Mouse (Mus musculus) gonadal fat pad, adult 2 months (tissue): ENCODE data around the gene Cbln4. TPM values are rescaled to one million over a fixed set of nuclear protein-coding genes. Genes with fewer than 3 reads are reported as not detected.

ENCODE experiments used
- DNase-seq: peaks from one replicate; pipeline ENCODE4 v3.0.0-alpha.2; 2012; ENCODE audit warnings: low read depth
- polyA plus RNA-seq: library from polyadenylated mRNA; depleted of rRNA; stranded (reverse); fragments of >200 nt; gene quantifications from 2 replicates; pipeline ENCODE4 v1.2.3, GENCODE M21; 2012; rRNA removed

Gene Cbln4
- polyA plus RNA-seq = not detected in 2 replicates

GRCm38 (mm10) chr2:172043235-172043610 lies at the start of gene Cbln4:
Gene Cbln4, minus strand, starts transcription at chr2:172043466.
- DNase-seq = no peak

- no peak for DNase-seq
These were observed 35.3 kb upstream of the Cbln4 start for GRCm38 (mm10) chr2:172078596-172078995.

DNA sequence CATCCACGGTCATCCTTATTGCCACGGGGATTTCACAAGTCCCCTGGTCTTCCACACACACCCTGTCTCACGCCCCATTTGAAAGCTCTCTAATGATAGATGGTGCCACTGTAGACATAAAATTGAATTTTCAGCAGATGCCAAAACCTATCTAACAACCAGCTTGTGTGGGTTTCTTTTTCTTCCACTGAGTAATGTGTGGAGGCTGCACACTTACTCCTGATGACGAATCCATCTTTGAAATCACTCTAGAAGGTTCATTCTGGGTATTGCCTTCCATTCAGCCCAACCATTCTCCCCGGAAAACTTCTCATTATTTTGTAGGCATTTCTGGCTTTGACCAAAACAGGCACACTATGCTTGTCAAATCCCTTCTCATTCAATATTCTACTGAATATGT lies 33.0 kb upstream of the Cbln4 start:
- DNase-seq = no peak

DNA sequence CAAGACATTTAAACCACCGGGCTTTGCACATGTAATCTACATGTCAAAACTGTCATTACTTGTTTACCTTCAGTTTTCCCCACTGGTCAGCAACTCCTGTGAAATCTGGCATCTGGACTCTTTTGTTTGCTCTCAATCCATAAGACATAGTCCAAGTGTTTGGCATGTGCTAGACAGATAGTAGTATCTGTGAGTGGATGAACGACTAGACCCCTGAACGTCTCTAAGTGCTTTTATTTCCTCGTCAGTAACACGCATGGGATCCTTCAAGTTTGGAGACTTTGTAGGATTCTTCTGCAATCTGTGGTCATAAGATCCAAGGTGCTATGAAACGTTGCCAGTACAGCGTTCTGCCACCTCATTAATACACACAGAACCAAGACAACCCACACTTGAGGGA lies 19.6 kb upstream of the Cbln4 start:
- DNase-seq = no peak

DNA sequence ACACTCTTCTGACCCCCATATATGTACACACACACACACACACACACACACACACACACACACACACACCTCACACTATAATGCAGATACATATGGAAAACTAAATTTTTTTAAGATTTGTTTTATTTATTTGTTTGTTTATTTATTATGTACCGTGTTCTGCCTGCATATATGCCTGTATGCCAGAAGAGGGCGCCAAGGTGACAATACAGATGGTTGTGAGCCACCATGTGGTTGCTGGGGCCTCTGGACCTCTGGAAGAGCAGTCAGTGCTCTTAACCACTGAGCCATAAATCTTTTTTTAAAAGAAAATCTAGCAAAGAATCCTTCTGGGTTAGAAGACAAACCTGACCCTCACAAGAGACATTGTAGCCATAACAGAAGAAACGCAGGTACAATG lies 16.5 kb upstream of the Cbln4 start:
- no peak for DNase-seq

GRCm38 (mm10) chr2:172058936-172059665 lies 15.8 kb upstream of the Cbln4 start:
- no peak for DNase-seq

DNA sequence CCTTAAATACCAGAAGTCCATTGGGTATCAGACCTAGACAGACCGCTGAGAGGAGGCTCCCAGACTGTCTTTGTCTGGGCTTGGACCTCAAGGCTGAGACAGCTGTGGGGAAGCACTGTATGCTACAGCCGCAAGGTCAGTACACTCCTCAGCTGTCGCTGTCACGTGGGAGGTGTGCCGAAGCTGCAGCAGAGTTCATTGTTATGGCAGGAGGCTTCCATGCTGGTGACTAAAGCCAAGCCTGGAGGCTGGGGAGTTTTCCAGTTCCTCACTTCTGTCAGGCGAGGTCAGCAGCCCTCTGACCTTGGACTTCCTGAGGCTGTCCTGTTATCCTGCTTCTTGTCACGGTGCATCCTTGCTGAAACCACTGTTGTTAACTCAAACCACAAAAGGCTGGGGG lies 2.7 kb upstream of the Cbln4 start:
- DNase-seq = no peak

DNA sequence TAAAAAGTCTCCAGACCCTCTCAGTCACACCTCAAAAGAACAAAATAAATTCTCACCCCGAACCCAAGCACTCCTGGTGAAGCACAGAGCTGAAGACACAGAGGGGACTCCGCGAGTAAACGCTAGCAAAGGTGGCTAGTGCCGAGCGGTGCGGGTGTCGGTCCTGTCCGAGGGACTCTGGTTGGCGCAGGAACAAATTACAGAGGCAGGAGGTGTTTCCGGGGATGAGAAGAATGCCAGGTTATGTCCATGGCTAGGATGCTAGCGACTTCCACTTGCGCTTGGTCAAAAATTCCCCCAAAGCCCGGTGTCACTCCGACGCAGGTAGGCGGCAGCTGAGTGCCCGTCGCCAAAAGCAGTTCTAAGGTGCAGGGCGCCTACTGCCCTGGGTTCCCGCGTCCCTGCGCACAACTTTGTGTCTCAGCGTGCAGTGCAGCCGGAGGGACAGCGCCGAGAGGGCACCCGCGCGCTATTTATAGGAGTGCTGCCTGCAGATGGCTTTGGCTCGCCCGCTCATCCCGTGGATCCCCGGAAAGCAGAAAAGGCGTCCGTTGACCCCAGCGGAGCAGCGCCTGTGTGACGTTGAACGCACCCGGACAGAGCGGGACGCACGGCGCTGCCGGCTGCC lies 545 bp downstream of the Cbln4 start:
- no peak for DNase-seq

DNA sequence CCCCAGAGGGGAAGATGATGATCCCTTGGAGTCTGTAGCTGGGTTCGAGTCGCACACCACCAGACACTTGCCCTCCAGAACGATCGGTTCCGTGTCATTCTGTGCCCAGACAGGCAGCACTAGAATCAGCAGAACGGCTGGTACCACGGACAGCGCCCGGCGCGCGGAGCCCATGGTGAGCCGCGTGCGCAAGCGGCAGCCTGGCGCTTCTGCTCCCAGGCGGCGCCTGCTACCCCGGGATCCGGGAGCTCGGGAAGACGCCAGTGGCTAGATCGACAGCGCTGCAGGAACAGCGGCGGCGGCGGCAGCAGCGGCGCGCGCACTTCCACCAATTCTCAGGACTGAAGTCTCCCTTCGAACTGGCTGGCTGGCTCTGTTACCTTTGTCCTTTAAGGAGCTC lies 1.1 kb downstream of the Cbln4 start:
- no peak for DNase-seq

- DNase-seq = no peak
These were observed 2.4 kb downstream of the Cbln4 start for GRCm38 (mm10) chr2:172040859-172041258.

- DNase-seq = no peak
These were observed 3.7 kb downstream of the Cbln4 start for GRCm38 (mm10) chr2:172039601-172040000.

DNA sequence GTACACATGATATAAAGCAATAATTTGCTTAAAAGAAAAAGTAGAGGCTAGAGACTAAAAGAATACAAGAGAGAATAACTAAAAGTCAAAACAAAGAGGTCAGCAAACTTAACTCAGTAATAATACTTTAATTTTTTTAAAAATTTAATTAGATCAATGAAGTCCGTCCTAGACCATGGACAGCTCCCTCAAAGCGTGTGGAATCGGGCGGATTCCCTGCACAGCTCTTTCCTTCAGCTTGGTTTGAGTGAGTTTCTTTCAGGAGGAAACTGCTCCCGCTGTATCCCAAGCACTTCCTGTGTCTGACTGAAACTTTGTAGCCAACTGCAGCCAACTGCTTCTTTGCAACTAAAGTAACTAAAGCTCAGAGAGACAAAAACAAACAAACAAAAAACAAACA lies 9.0 kb downstream of the Cbln4 start:
- DNase-seq = no peak

DNA sequence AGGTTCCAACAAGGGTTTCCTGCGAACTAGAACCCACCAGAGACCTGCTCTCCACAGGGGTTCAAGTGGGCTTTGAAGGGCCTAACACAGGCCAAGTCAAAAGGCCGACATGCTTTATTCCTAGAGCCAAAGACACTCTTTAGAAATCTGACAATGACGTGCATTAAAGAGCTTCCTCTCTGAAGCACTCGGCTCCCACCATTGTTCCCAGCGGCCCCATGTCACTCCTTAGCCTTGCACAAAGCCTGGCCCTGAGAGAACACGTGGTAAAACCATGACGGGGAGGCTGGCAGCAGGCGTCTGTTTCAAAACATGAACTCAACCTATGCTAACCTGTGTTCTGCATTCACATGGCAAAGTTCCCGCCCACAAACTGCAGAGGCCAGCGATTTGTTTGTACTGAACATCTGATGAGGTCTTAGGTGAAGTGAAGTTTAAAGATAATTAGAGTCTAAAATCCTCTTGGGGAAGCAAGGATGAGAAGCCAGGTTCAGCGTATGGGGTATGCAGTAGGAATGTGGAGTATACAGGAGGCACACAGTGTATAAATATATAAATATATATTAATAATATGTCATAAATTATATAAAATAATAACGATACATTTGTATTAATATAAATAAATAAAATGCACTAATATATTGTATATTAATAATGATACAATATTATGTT lies 17.7 kb downstream of the Cbln4 start:
- no peak for DNase-seq

GRCm38 (mm10) chr2:172006726-172007125 lies 36.5 kb downstream of the Cbln4 start:
- no peak for DNase-seq

DNA sequence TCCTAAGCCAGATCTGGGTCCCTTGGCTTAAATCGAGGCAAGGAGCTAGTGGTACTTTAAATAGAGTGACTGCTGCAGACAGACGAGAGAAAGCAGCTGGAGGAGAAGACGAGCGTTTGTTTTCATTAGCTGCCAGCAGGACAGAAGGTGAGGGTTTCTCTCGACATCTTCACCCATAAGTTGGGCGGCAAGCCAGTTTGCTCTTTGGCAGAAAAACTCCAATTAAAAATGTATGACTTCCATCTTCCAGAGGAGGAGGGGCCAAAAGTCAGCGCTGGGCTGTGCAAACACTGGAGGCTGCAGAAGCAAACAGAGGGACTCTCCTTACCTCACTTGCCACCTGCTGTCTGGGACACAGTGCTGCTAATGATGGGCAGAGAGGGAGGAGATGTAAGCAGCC lies 37.3 kb downstream of the Cbln4 start:
- DNase-seq = no peak

GRCm38 (mm10) chr2:172004029-172004984 lies 39.0 kb downstream of the Cbln4 start:
- DNase-seq = no peak

DNA sequence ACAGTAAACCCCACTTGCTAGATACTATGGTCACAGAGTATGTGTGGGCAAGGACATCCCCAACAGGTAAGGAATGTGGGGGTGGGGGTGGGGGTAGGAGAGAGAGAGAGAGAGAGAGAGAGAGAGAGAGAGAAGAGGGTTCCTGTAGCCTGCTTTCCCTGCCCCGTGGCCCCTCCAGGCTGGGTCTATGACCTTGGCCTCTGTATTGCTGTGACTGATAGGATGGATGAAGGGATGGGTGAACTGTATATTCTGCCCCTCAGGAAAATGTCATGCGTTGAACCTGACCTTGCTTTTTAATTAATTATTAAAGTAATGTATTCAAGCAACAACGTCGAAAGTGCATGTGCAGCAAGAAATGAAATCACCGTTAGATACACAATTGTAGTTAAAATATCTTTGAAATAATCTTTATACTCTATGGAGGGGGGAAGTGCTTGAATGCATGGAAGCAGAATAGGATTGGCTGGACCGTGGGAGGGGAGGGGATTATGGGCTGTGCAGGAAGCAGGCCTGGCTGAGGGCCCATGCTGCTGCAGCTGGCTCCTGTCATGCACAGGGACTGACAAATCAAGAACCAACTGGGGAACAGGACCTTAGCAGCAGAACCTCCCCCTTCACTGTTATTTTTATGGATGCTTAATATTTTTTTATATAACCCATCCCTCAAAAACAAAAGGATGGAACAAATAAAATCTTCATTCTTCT lies 46.1 kb downstream of the Cbln4 start:
- DNase-seq = no peak

GRCm38 (mm10) chr2:171994861-171995260 lies 48.4 kb downstream of the Cbln4 start:
- DNase-seq = no peak

DNA sequence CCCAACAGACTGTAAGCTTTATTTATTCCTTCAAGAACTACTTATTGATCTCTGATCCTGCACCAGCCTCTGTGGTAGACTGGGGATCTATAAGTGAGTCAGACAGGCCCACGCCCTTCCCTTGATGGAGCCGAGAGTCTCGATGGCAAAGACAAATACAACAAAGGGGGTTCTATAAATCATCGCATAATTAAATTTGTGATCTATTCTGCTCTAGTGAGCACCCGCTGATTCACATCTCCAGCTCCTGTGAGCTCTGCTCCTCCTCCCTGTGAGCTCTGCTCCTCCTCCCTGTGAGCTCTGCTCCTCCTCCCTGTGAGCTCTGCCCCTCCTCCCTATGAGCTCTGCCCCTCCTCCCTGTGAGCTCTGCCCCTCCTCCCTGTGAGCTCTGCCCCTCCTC lies 49.0 kb downstream of the Cbln4 start:
- DNase-seq = no peak

DNA sequence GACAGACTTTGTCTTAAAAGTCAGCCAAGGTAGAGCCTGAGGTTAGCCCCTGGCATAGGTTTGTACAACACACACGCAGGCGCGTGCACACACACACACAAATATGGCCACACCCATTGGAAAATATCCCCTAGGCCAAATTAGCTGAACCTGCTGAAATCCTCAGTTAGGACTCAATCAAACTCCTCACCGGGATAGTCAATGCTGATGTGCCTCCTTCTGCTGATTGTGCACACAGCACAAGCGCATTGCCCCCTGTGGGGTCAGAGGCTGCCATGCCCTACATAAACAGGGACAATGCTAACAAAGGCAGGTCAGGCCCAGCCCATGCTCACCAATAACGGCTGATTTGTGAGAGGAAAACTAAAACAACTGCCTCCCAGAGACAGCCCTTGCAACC lies 56.6 kb downstream of the Cbln4 start:
- no peak for DNase-seq
